Mouse (Mus musculus): Measurements from ENCODE around the gene Snx3.

DNA sequence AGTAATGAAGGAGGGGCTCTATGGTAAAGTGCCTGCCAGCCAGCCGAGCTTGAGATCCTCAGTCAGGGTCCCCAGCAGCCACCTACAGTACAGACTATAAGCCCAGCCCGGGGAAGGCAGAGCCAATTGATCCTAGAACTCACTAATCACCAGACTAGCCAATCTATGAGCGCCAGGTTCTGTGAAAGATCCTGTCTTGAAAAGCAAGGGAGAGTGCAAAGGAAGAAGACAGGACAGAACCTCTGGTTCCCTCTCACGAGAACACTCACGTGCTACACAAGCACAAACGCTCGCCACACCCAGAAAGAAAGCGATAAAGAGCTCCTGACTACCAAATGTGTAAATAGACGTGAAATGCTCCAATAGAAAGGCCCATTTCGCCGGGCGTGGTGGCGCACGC, 37.0 kb upstream of the Snx3 start:
- no peak for TF ChIP-seq POLR2A (IDR thresholded peaks at IDR 0.05; ENCODE audit: insufficient read depth, low read depth, low read length)
- no peak for TF ChIP-seq CTCF (IDR thresholded peaks at IDR 0.05)

All from heart, adult 2 months (tissue).